Mouse (Mus musculus) heart, adult 9 months (tissue): ENCODE data around the gene Phpt1.
A peak's percentile ranks its signal among the peaks of the same experiment; 100 is the strongest.

Source experiments
- DNase-seq, 2 experiments: peaks; one replicate each; pipeline ENCODE4 v3.0.0; 2022; ENCODE audit warnings: low spot score in 2 of 2

Phpt1 gene

DNA sequence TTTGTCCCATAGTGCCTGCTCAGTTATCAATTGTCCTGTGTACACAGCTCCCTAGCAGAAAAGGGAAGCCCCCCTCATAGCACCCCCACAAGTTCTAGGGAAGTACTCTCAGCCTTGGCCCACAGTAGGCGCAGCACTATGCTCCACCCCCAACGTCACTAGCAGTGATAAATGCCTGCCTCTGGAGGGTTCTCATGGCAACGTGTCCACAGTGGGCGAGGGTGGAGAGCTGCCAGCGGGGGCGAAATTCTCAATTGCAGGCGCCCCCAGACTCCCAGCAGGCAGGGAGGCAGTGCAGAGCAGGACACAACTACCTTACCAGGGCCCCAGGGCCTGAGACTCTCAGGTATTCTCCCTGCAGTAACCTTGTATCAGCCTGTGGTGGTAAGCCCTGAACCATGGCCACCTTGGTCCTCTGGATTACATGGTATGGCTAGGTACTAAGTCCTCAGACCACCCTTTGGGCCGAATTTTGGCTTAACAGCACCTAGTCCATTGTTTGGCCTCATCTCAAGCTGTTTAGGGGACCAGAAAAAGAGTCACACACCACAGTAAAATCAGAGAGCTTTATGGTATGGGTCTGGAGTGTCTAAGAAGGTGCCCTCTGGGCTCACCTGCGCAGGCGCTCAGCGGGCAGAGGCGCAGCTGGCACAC lies 7.6 kb upstream of the Phpt1 start:
- DNase-seq, result no peak

DNA sequence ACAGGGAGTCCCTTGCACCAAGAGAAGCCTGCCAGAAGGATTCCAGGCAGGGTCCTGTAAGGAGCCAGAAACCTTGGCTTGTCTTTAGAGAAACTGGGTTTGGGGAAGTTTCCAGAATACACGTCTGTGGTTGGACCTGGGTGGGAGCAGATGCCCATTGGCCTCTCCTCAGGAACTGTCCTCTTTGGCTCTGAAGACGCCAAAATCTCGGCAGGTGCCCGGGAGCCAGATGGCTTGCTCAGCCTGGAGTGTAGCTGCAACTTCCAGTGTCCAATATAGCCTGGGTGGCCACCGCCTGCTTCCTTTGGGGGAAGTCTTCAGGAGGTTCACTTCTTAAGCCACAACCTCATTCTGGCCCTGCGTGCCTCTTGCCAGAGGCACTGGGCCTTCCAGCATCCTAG lies 6.9 kb upstream of the Phpt1 start:
- no peak for DNase-seq

DNA sequence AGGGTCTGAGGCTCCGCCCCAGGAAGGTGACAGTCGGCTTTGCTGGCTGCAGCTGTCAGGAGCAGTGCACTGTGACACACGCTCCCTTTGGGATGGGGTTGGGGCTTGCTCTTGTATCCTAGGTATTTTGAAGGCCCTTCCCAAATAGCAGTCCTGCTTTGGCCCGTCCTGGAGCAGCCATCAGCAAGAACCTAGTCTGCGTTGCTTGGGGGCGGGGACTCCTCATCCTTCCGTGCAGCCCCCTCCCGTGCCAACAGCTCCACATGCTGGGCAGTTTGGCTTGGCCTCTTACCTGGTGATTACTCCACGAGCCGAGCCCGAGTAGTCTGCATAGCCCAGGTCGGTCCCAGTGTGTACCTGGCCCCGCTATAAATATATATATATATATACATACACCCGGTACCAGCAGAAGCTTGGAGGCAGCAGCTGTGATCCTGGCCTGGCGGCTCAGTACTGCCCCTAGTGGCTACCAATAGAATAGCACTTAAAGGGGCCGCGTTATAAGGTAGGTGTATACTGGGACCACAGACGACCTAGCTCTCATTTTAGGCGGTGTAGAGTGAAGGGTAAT lies 6.4 kb upstream of the Phpt1 start, which contains the start of gene Ajm1:
Ajm1 (minus strand) TSS at position 464 of the 571 bp plus-strand sequence.
- DNase-seq, result peak; percentile 58 to 75

DNA sequence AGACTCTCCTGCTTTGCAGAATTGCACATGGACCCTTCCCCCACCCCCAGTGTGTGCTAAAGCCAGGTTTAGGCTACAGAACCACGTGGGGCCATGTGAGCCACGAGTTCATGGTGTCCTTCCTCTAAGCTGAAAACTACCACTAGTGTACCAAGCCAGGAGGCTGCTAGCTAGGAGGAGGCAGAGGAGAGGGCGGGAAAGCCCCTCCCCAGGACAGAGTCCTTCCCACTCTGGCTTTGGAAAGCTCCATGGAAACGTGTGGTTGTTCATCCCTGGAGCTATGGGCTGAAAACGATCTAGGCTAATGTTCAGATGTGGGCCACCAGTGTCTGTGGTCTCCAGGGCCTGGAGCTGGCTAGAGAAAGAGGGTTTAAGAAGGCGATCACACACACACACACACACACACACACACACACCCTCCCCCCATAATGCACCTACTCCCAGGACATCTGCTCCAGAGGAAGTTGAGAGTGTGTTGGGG lies 5.6 kb upstream of the Phpt1 start:
- no peak for DNase-seq

DNA sequence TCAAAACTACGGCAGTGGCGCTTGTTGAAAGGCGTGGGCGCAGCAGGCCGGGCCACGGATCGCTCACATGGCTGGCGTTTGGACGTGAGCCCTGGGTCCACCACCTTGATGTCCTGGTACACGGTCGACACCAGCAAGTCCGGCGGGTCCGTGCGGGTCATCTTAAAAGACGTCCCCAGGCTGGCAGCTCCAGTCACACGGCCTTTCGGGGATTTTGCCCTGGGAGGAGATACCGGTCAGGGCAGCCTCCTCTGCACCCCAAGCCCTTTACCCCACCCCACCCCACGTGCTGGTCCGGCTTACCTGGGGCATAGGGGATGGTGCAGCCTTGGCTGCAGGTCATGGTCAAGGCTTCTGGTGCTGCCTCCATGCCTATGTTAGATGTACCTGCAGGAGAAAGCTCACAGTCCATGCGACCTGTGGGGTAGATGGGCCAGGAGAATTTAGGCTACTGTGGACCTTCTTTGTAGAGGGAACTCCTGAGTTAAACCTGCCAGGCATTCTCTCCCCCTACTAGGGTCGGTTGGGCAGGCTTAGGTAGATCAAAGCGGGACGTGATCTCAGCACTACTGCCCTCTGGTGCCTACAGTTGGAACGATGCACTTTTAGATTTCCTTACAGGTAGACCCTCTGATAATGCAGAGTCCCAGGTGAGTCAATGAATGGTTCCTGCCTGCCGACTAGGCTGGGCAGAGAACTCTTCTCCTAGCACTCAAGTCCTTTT lies 4.9 kb upstream of the Phpt1 start:
- DNase-seq, result no peak

DNA sequence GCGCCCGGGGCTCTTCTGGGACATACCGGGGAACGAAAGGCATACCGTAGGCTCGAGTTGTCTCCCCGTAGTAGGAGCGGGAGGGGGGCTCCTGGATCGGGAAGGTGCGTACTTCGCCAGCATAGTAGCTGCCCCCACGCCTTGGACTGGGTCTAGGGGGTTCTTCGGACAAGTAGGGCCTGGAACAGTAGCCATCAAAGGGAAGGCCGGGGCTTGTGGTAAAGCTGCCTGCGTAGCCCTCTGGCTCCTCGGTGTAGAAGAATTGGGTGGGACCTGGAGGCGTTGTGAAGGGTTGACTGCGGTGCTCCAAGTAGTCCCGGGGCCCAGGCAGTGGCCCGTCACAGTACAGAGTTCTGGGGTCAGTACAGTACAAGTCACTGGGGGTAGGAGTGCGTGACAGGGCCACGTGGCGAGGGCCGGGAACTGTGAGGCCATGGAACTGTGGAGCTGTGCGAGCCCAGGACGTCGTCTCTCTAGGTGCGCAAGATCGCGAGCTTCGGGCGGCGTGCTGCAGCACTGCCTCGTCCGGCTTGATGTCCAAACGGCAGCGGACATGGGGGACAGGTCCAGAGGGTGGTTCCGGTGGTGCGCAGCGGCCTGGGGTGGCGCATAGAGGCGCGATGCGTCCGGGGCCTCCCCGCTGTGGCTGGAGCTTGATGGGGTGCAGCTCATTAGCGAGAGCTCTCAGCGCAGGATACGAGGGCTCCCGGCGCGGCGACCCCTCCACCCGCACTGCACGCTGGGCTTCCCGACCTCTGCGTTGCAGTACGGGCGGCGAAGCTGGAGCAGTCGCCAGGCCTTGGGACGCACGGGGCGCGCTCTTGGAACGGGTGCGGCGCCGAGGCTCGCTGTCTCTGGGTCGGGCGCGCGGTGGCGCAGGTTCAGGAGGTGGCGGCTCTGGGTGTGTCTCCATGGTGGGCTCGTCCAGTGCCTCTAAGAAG lies 4.0 kb upstream of the Phpt1 start:
- DNase-seq, result no peak

DNA sequence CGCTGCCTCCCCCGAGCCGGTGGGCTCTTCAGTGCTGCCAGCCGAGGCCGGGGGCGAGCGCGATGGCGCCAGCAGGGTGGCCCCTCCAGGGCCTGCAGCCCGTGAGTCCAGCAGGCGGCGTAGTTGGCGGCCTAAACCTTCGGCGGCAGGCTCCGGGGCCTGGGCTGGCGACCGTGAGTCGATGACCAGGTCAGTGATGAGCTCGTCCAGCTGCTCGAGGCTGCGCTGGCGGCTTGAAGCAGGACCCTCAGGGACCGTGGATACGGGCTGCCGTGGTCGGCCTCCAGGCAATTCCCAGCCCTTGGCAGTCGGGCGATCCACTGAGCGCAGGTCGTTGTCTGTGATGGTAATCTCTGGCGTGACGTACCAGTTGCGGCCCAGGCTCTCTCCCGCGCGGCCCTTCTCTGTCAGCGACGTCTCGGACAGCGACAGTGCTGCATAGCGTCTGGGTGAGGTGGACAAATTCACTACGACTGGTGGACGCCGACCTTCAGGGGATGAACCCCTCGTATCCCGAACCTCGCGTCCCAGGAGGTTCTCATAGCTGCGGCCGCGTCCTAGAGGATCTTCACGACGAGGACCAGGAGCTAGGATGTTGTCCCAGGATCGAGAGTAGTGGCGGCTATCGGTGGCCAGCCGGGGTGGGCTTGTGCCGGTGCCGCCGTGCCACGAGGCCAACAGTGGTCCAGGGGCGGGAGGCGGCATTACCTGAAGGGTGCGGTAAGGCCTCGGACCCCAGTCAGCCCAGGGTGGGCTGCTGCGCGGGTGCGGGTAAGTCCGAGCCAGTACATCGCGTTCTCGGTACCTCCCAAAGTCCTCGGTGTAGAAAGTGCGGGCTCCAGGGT lies 3.1 kb upstream of the Phpt1 start:
- DNase-seq, result no peak

DNA sequence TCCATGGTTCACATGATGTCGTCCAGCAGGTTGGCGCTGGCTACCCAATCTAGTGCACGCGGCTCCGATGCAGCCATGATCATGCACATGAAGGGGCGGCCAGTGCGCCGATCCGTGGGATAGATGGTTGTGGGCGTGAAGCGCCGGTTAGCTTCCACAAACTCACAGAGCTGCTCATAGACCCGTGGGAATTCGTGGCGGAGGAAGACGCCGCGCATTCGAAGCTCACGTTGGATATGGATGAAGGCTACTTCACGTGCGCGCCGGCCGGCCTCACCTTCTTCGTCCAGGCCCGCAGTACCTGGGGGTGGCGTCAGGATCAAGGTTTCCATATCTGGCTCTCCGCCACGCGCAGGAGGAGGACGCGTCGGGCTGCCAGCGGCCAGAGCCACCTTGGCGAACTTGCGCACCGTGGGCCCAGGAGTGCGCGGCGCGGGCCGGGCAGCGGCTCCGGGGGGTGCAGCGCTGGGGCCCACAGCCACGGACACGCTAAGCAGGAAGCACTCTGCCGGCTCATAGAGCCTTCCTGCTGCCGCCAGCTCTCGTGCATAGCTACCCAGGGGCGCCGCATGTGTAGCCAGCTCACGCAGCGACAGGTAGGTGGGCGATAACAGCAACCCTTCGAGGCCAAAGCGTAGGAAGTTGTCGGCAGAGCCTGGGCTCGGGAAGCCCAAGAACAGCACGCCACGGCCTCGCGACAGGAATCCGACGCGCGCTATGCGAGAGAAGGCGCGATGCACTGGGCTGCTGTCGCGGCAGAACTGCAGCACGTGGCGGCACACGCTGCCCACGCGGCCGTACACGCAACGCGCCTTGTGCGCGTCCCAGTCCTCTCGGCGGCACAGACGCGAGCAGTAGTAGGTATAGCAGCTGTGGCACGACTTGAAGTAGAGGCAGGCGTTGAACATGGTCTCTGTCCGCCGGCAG lies 2.2 kb upstream of the Phpt1 start:
- DNase-seq, result no peak

DNA sequence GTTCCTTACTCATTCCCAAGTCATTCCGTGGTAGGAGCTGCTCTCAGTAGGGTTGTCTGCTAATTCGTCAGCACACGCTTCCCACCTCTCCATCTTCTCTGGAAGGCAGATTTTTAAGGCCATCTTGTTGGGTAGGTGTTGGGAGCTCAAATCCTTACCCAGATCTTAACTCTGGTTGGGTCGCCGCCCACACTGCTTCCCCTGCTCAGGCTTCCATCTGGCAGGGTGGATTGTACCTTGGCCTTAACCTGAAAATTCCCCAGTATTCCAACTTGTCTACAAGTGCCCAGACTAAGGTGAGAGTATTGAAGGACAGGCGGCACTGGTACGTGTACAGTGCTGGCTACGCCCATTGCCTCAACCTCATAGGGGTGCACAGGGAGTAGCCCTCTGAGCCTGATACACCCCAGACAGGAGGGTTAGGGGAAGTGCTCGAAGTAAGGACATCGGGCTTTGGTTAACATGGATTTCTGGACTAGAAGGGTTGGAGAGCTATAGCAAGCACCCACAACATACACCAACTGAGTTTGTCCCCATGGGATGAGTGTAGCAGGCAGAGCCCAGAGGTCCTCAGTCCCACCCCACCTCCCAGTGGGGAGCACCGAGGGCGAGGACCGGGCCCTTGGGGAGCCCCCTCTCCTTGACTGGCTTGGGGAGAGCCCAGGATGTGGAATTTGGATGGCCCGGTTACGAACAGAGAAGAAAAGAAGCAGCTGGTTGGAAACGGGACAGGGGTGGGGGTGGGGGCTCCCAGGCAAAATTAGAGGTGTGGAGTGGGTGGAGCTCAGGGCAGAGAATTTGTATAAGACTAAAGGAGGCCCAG lies 1.2 kb upstream of the Phpt1 start:
- DNase-seq, result no peak

DNA sequence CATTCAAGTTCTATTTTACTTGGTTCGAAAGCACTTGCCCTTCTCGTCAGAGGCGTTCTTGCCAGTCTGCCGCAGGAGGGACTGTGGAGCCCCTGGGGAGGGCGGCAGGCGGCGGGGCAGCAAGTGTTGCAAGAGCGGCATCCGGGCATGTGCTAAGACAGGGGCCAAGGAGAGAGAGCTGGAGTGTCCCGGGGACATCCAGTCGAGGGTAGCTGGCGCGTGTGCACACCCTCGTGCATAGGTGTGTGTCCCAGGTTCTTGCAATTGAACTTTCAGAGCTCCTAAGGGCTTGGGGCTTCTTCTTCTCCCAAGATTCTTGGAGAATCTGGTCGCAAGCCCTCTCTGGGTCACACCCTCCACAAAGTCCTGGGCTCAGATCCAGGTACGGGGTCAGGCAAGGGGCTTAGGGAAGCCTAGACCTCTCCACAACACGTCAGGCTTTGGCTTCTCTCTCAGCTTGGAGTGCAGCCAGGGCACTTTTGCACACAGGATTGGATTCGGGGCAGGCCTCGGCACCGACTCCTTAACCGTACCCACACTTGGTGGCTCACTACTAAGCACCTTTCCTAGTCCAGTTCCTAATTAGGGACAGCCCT lies 506 bp upstream of the Phpt1 start:
- no peak for DNase-seq

DNA sequence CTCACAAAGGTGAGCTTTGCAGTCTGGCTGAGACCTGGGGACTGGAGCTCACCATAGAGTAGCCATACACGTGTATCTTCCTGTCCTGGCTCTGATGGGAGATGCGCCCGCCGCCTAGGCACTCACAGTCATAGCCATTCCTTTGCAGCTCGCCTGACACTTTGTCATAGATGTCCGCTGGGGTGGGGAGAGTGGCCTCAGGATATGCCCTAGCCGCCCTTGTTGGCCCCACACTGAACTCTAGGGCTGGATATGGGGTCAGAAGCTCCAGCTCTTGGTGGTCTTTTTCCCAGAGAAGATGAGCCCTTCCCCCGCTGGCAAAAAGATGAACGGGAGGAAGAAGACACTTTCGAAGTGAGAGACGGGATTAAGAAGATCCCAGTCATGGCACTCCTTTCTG lies 888 bp downstream of the Phpt1 start:
- no peak for DNase-seq

DNA sequence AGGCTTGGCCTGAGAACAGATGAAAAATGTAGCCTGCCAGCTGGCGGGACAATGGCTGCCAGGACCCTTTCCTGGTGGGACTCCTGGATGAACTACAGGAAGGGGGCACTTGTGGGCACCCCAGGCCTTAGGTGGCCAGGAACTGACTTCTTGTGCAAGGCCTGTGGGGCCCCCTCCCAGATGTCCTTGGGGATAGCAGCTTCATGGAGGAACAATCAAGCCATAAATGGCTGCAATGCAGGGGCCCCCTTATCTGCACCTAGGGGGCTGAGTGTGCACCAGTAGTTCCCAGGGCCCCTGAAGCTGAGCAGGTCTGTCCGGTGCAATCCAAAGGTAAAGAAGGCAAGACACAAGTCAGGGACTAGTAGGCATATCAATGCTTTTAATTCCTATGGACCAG lies 2.0 kb downstream of the Phpt1 start:
- DNase-seq, result no peak

DNA sequence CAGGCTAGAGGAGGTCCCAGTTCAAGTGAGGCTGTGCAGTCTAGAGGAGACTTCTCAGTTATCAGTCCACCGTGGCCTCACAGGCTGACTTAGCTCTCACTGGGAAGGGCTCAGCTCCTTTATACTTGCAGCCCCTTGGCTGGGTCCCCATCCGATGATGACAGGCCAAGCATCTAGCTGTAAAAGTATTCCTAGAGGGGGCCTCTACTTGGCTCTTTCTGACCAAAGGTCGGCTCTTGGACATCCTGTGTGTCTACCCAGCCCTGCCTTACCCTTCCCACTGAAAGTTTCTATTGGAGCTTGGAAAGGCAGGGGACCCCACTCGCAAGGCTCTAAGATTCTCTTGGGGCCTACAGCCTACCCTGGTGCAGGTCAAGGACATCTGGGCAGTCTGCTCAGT lies 3.8 kb downstream of the Phpt1 start:
- DNase-seq, result no peak

DNA sequence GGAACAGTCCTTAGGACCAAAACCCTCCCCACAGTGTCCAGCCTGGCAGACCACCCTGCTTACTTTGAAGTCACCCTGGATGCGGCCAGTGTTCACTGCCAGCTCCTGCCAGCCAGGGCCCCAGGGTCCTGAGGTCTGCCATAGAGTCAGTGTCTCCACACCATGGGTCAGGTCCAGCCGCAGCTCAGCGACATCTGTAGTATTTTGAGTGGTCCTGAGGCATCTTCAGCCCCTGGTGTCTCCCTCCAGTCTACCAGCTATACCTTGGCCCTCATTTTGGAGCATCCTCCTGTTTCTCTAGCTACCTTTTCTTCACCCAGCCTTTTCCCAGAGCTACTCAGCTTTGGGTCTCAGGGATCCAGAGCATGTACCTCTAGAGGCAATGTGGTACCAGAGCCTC lies 5.7 kb downstream of the Phpt1 start:
- DNase-seq, result no peak

DNA sequence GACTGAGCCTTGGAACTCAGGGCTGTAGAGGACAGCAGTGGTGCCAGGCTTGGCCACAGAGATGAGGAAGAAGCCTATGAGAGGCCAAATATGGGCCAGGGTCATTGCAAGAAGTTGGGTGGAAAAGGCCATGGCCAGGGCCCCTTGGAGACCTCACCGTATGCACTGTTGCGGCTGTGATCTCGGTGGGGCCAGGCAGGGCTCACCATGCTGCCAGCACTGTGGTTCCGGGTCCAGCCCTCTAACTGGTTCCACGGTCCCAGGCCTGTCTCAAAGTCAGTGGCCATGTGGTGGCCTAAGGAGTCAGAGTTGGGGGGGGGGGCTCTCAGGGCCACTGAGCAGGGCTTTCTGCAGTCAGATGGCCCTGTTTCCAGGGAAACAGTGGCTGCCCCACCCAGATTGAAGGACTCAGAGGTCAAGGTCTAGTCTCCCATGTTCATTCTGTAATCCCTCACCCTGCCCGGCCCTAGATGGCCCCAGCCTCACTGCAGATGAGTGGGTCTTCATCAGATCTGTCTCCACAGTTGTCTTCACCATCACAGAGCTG lies 6.5 kb downstream of the Phpt1 start:
- DNase-seq, result no peak

DNA sequence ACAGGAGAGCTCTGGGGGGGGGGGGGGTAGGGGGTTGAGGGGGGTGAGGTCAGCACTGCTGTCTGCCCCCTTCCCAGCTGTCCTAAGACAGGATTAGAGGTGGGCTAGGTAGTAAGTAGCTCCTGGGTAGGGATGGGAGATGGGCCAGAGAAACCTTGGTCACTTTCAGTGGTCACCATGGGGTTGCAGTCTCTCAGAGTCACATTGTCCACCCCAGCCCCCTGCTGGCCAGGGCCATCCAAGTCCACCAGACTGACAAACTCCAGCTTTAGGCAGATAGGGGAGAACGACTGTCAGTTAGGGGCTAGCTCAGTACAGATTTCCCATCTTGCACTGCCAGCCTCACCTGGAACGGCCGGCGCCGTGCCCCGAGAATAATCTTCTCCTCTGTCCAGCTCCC lies 8.5 kb downstream of the Phpt1 start:
- no peak for DNase-seq

DNA sequence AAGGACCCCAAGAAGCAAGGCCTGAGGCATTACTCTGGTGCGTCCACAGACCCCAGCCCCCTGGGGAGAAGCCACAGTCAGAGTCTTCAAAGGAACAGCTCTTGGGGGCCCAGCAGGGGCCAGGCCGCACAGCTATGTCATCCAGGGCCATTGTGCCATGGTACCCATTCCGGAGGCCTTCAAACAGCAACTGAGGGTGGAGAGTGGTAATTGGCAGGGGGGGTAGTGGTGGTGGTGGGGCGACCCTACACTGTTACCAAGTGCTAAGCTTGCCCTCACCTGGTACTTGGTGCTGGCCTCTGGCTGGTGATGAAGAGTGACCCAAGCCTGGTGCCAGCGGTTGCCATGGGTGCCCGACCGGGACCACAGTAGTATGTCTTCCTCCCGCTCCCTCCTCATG lies 9.3 kb downstream of the Phpt1 start:
- DNase-seq, result no peak

DNA sequence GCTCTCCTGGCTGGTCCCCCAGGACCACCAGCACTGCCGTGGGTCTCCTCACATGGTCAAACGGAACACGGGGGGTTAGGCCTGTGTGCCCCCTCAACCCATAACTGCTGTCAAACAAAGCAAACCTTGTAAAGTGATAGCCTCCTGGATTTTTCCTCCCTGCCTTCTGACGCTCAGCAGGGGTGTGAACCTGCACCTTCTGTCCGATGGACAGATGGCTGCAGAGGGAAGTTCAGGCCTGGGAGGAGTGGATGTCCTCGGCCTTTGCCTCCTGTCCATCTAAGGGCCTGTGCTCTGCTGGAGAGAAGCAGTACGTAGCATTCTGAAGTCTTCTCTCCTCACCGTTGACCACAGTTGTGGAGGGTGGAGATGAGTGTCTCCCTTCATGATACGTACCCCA lies 13.1 kb downstream of the Phpt1 start:
- no peak for DNase-seq
